Mouse (Mus musculus) heart, embryonic 12.5 days (tissue): Measurements from ENCODE around the gene Slc35e3. TPM values are rescaled to one million over a fixed set of nuclear protein-coding genes. Genes with fewer than 3 reads are reported as not detected.
"Not testable (repeated sequence)": the region's sequence is repeated elsewhere in the genome, so short reads cannot be mapped to it uniquely, and the experiment has no call there.

Experiments
- ATAC-seq: fragments of 200-750 bp; cut with Nextera tagmentation; 2 replicates; pipeline ENCODE4 v1.8.0; 2017; ENCODE audit warnings: moderate TSS enrichment, moderate library complexity; ENCODE audit not compliant: insufficient number of reproducible peaks, low FRiP score
- H3K27ac ChIP-seq: fragments of 300-500 bp; sonication (generic); 2 replicates; pipeline ENCODE4 v1.5.1; 2016; ENCODE audit warnings: mild to moderate bottlenecking, moderate library complexity; ENCODE audit not compliant: poor library complexity, severe bottlenecking
- H3K27me3 ChIP-seq: fragments of 300-500 bp; sonication (generic); replicated peaks from 2 replicates; pipeline ENCODE4 v1.6.1; 2016; ENCODE audit warnings: mild to moderate bottlenecking, moderate library complexity
- H3K36me3 ChIP-seq: fragments of 300-500 bp; sonication (generic); 2 replicates; pipeline ENCODE4 v1.6.1; 2016; ENCODE audit warnings: mild to moderate bottlenecking, moderate library complexity
- H3K4me1 ChIP-seq: fragments of 300-500 bp; sonication (generic); replicated peaks from 2 replicates; pipeline ENCODE4 v1.6.1; 2016; ENCODE audit warnings: mild to moderate bottlenecking
- H3K4me2 ChIP-seq: fragments of 300-500 bp; sonication (generic); 2 replicates; pipeline ENCODE4 v1.6.1; 2016; ENCODE audit warnings: mild to moderate bottlenecking, moderate library complexity
- H3K4me3 ChIP-seq: fragments of 300-500 bp; sonication (generic); 2 replicates; pipeline ENCODE4 v1.5.1; 2016; ENCODE audit warnings: mild to moderate bottlenecking
- H3K9ac ChIP-seq: fragments of 300-500 bp; sonication (generic); 2 replicates; pipeline ENCODE4 v1.6.1; 2016; ENCODE audit warnings: mild to moderate bottlenecking, moderate library complexity
- H3K9me3 ChIP-seq: fragments of 300-500 bp; sonication (generic); replicated peaks from 2 replicates; pipeline ENCODE4 v1.6.1; 2016; ENCODE audit warnings: mild to moderate bottlenecking, moderate library complexity
- WGBS: fragments of 180-500 bp; shearing (Covaris S2); methylation state at CpG from one replicate; pipeline ENCODE4 v1.1.7; 2016; 5-methylcytosine and 5-hydroxymethylcytosine counted together
- polyA plus RNA-seq: library from polyadenylated mRNA; unstranded; fragments of >200 nt; fragmentation: Nextera tagmentation; extraction: Ambion mirVana; gene quantifications from 2 replicates; pipeline ENCODE4 v1.2.1, GENCODE M21; 2016

The Slc35e3 gene
- polyA plus RNA-seq, 1 experiment from 2014 or later = 13.0 TPM

DNA sequence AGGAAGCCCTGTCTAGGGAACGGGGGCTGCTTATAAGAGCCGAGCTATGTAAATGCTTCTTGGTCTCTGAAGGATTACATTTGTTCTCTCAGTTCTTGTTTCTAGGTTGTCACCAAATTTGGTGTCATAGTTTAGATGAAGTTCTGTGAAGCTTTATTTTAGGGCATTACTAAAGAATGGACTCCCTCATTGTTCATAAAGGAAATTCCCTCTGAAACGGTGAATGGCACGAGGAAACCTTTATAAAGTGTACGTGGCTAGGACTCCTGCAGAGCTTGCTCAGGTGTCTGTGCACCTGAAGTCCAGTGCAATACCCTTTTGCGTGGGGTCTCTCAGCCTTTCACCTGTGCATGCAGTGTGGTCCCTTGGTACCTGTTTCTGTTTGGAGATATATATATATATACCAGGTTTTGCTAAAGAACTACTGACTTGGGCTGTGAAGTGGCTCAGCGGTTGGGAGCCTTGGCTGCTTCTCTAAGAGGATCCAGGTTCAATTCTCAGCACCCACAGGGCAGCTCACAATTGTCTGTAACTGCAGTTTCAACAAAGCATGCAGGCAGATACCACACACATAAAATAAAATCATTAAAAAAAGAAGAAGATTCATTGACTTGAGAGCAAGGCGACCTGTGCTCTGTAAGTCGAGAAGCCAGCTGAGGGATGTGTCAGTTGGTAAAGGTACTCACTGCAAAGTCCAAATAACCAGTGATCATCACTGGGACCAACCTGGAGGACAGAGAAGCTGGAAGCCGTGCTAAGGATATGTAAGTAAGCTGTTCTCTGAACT, 13.9 kb upstream of the Slc35e3 start:
- no peaks in the 10 kb centered on the region for H3K4me1 ChIP-seq
- H3K27ac ChIP-seq = no peak overlapping the region
- ATAC-seq = no peak
- no peak overlapping the region for H3K4me3 ChIP-seq
- 92% methylated on average over 10 of the region's 10 CpGs for WGBS
- H3K36me3 ChIP-seq = peaks cover 93% of the 10 kb centered on the region
- H3K9ac ChIP-seq = no peak overlapping the region
- no peak overlapping the region for H3K4me2 ChIP-seq
- no peaks in the 10 kb centered on the region for H3K27me3 ChIP-seq
- no peaks in the 10 kb centered on the region for H3K9me3 ChIP-seq

DNA sequence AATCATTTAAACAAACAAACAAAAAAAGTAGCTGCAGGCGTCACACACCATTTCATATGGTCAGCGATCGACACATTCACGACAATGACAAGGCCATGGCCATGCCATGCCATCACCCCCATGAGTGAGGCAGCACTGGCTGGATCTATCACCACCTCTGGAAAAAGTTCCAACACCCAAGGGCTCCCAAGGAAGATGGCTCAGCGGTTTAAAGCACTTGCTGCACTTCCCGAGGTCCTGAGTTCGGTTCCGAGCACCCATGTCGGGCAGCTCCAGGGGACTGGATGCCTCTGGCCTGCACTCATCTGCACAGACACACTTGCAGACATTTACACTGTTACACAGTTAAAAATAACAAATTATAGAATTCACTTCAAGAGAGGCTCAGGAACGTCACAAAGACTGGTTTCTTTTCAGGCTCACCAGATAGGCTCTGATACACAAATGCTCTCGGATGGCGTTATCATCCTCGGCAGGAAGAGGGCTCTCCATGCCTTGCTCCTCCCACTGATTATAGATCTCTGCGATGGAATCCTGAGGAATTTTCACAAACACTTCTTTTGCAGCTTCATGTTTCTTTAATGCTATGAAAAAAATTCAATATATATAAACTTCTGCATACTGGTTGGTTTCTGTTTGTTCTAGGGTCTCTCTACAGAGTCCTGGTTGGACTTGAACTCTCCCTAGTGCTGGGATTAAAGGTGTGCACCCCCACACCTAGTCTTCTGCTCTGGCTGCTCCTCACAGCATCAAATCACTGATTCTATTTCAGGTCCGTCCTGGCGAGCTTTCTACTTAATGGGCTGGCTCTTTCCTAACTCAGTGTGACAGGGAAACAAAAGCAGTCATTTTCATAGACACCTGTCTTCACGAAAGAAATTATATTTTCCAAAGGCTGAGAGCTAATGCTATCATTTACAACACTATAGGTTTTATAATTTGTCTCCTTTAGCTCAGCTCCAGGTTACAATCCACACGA, 12.9 kb upstream of the Slc35e3 start:
- H3K4me2 ChIP-seq = no peak overlapping the region
- ATAC-seq = no peak
- peaks cover 93% of the 10 kb centered on the region for H3K36me3 ChIP-seq
- H3K9ac ChIP-seq = no peak overlapping the region
- no peak overlapping the region for H3K27ac ChIP-seq
- H3K4me3 ChIP-seq = no peak overlapping the region
- no peaks in the 10 kb centered on the region for H3K9me3 ChIP-seq
- no peaks in the 10 kb centered on the region for H3K27me3 ChIP-seq
- no peaks in the 10 kb centered on the region for H3K4me1 ChIP-seq
- WGBS = 84% methylated on average over 18 of the region's 18 CpGs

DNA sequence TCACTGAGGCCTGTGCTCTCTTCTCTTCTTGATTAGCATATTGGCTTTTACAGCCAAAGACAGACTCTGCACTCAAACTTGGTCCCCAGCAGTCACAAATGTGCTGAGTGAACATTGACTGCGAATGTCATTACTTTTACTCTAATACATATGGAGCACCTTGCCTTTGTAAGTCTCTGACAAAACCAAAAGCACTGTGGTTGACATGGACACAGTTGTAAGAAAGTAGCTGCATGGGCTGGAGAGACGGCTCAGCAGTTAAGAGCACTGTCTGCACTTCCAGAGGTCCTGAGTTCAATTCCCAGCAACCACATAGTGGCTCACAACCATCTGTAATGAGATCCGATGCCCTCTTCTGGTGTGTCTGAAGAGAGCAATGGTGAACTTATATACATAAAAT, 12.2 kb upstream of the Slc35e3 start:
- WGBS = 90% methylated on average over 3 of the region's 3 CpGs
- peaks cover 88% of the 10 kb centered on the region for H3K36me3 ChIP-seq
- not testable (repeated sequence) for H3K9ac ChIP-seq, ATAC-seq, H3K9me3 ChIP-seq, H3K4me1 ChIP-seq, H3K27me3 ChIP-seq, H3K4me2 ChIP-seq, H3K4me3 ChIP-seq, H3K27ac ChIP-seq

DNA sequence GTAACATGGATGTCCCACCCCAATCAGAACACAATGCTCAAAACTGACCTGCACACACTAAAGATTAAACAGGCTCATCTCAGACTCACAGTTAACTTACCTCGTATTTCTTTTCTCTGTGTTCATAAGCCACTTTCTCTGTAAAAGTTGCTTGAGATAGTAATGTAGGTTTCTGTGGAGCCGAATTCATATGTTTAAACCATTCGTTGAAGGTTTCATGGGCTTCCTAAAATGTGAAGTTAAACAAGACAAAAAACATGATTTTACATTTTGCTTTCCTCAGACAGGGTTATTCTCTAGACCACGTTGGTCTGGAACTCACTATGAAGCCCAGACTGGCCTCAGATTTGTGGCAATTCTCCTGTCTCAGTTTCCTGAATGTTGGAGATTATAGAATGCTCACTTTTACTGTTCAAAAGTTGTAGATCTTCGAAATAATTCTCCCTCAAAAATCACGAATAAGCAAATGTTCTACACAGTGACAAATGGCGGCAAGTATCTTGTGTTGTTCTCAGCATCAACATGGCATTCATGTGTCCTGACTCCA, 11.7 kb upstream of the Slc35e3 start:
- WGBS = 92% methylated on average over 7 of the region's 7 CpGs
- Histone ChIP-seq H3K27me3 (no peaks in the 10 kb centered on the region), H3K4me3 (no peak overlapping the region), H3K27ac (no peak overlapping the region), H3K36me3 (peaks cover 88% of the 10 kb centered on the region), H3K9me3 (no peaks in the 10 kb centered on the region), H3K4me2 (no peak overlapping the region), H3K4me1 (no peaks in the 10 kb centered on the region), H3K9ac (no peak overlapping the region)
- ATAC-seq = no peak

DNA sequence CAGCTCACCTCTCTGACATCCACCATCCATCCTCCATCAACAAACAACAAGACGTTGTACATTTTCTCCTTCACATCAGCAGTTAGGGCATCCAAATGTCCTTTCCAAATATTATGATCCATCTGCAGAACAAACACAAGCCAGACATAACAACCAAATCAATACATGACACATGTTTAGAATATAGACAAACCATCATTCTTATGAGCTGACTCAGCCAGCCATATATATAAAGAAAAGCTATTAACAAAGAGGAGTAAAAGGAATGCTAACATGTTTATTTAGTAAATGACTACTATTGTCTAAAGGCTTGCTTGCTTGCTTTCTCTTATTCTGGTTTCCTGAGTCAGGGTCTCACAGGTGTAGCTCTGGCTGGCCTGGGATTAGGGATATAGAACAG, 11.1 kb upstream of the Slc35e3 start:
- Histone ChIP-seq H3K9ac (no peak overlapping the region), H3K27ac (no peak overlapping the region), H3K4me3 (no peak overlapping the region), H3K4me1 (no peaks in the 10 kb centered on the region), H3K36me3 (peaks cover 84% of the 10 kb centered on the region), H3K9me3 (no peaks in the 10 kb centered on the region), H3K27me3 (no peaks in the 10 kb centered on the region), H3K4me2 (no peak overlapping the region)
- ATAC-seq = no peak
- WGBS = 82% methylated on average over 1 of the region's 1 CpGs

DNA sequence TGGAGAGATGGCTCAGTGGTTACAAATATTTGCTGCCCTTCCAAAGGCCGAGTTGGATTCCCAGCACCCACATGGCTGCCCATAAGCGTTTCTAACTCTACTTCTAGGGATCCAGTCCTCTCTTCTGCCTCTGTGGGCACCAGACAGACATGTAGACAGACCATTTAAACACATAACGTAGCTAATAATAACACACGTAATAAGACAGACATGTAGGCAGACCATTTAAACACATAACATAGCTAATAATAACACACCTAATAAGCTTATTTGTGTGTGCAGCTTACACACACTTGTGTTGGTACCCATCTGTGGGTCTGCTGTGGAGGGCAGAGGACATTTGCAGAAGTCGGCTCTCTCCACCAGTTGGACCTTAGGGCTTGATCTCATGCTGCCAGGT, 10.6 kb upstream of the Slc35e3 start:
- no peaks in the 10 kb centered on the region for H3K4me1 ChIP-seq
- H3K4me3 ChIP-seq = no peak overlapping the region
- ATAC-seq = no peak
- H3K4me2 ChIP-seq = no peak overlapping the region
- no peaks in the 10 kb centered on the region for H3K9me3 ChIP-seq
- 90% methylated on average over 5 of the region's 5 CpGs for WGBS
- H3K36me3 ChIP-seq = peaks cover 86% of the 10 kb centered on the region
- no peak overlapping the region for H3K9ac ChIP-seq
- H3K27ac ChIP-seq = no peak overlapping the region
- H3K27me3 ChIP-seq = no peaks in the 10 kb centered on the region

DNA sequence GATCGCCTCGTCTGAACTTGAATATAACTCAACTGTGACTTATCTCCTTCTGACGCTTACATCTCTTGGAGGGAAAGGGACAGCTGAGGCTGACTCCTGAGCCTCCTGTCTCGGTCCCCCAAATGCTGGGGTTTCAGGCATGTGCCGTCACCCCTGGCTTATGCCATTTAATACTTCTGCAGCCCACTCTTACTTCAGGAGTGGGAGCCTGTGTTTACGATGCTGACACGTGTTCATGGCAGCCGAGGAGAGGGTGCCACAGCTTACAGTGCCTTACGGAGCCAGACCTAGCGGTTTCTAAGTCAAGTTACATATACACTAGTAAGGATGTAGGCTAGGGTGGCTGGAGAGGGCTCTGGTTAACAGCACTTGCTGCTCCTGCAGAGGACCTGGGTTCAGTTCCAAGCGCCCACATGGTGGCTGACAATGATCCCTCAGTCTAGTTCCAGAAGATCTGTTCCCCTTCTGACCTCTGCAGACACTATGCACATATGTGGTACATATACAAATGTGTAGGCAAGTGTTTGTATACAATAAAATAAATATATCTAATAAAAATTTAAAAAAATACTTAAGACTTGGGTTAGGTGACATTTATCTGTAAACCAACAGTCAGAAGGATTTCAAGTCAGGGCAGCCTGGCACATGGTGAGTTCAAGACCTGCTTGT, 9.8 kb upstream of the Slc35e3 start:
- Histone ChIP-seq H3K27ac (no peak overlapping the region), H3K9ac (no peak overlapping the region), H3K27me3 (no peaks in the 10 kb centered on the region), H3K4me3 (no peak overlapping the region), H3K4me2 (no peak overlapping the region), H3K9me3 (no peaks in the 10 kb centered on the region), H3K36me3 (peaks cover 86% of the 10 kb centered on the region), H3K4me1 (no peaks in the 10 kb centered on the region)
- ATAC-seq = no peak
- 94% methylated on average over 11 of the region's 11 CpGs for WGBS

DNA sequence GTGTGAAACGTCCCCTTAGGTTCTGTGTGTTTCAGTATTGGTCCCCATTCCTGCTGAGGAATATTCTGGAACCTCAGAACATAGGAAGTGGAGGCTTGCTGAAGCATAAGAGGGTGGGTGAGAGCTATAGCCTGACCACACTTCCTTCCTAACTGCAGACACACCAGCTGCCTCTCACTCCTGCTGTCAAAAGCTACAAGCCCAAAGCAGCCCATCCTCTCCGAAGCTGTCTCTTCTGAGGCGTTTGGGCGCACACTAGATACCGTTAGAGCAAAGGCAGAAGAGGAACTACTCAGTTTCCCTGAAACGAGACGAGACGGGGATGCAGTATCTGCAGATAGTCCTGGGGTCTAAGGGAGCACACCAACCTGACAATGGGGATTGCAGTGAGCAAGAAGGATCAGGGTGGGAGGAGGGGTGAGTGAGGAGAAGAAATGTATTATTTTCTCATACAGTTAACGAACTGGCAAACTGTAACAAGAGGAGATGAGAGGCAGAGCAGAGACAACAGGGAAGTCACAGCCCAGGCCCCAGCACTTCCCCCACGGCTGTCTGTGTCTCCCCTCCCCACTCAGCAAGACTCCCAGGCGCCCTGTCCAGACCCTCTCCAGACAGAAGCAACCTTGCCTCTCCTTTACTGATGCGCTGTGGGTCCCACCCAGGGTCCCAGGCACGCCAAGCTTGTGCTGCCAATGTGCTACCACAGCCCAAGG, 9.1 kb upstream of the Slc35e3 start:
- 85% methylated on average over 13 of the region's 13 CpGs for WGBS
- no peak overlapping the region for H3K4me2 ChIP-seq
- no peak overlapping the region for H3K4me3 ChIP-seq
- H3K27ac ChIP-seq = no peak overlapping the region
- H3K4me1 ChIP-seq = no peaks in the 10 kb centered on the region
- peaks cover 84% of the 10 kb centered on the region for H3K36me3 ChIP-seq
- no peak overlapping the region for H3K9ac ChIP-seq
- no peaks in the 10 kb centered on the region; the same call in 1 of the 2 replicates for H3K9me3 ChIP-seq
- ATAC-seq = no peak
- no peaks in the 10 kb centered on the region for H3K27me3 ChIP-seq

DNA sequence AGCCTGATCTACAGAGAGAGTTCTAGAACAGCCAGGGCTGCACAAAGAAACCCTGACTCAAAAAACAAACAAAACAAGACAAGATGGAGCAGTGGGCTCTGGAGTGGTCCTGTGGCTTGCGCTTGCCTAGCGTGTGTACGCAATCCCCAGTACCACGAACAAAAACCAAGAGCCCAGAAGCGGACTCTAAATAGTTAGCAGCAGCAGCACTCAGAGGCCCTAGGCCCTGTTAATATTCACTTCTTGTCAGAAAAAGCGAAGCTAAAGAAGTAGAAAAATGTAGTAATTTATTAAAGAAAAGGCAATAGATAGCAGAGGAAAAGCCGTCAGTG, 8.4 kb upstream of the Slc35e3 start:
- Histone ChIP-seq H3K27me3 (no peaks in the 10 kb centered on the region), H3K9ac (no peak overlapping the region), H3K4me2 (no peak overlapping the region), H3K4me1 (no peaks in the 10 kb centered on the region), H3K27ac (no peak overlapping the region), H3K4me3 (no peak overlapping the region), H3K36me3 (peaks cover 84% of the 10 kb centered on the region), H3K9me3 (peaks cover 4% of the 10 kb centered on the region; the same call in 1 of the 2 replicates)
- no peak for ATAC-seq
- WGBS = 96% methylated on average over 7 of the region's 7 CpGs

DNA sequence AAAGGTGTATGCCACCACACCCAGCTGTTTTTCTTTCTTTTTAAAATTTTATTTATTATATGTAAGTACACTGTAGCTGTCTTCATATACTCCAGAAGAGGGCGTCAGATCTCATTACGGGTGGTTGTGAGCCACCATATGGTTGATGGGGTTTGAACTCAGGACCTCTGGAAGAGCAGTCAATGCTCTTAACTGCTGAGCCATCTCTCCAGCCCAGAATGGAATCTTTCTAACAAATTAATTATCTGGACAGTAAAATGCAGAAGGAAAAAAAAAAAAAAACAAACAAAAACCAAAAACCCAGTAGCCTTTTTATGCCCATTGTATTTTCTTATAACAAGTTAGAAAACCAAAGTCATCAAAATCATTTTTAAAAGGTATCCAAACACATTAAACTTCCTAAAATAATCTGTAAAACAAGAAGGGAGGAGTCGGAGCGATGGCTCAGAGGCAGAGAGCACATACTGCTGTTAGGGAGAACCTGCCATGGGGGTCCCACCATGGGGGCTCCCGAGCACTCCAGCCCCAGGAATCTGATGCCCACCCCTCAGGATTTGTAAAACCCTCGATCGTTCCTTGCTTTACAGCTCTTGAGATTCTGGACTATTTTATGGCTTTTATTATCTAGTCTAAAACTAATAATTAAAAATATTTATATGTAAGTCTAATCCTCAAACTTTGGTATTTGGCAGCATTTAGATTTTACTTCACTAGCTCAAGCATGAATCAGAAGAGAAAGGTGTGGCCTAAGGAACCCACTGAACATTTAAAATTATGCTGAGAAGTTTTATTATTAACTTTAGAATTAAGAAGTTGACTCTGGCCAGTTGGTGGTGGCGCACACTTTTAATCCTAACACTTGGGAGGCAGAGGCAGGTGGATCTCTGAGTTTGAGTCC, 7.8 kb upstream of the Slc35e3 start:
- WGBS = 94% methylated on average over 8 of the region's 8 CpGs
- no peak for ATAC-seq
- Histone ChIP-seq H3K27me3 (no peaks in the 10 kb centered on the region), H3K36me3 (peaks cover 83% of the 10 kb centered on the region), H3K9ac (no peak overlapping the region), H3K4me3 (no peak overlapping the region), H3K4me1 (no peaks in the 10 kb centered on the region), H3K27ac (no peak overlapping the region), H3K9me3 (peaks cover 4% of the 10 kb centered on the region; the same call in 1 of the 2 replicates), H3K4me2 (no peak overlapping the region)
